Mouse (Mus musculus): ENCODE measurements around the gene Necab2.

Necab2 gene

DNA sequence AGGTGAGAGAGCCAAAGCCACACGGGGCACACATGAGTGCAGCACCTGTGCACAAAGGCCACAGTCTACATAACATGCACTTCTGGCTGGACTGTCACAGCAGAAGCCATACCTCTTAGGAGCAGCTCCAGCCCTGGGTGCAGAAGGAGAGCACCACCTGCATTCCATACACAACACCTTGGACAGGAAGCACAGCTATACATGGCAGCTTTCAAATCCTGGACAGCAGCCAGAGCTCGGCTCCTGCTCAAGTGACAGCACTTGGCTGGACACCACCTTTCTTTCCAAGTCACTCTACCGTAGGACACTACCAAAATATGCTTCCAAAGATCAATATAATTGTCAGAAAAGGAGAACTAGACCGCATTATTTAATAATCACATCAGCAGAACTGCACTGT lies 66.9 kb downstream of the Necab2 start:
- in situ Hi-C loops (cut with MboI, MseI) = no loop called here

DNA sequence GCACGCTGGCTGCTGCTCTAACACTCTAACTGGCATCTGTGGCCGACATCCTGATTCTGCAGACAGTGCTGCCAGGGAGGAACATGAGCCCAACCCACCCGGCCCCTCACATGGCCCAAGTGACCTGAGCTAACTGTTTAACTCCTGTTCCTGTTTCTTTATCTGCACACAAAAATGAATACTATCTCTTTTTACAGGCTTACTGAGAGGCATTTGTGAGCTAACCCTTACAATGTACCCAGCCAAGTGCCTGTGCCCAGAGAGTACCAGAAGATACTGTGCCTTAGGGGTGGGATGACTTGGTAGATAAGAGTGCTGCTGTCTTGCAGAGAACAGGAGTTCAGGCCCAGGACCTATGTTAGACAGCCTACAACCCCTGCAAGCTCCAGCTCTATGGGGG lies 68.4 kb downstream of the Necab2 start:
- in situ Hi-C loops (cut with MboI, MseI) = no loop called here

DNA sequence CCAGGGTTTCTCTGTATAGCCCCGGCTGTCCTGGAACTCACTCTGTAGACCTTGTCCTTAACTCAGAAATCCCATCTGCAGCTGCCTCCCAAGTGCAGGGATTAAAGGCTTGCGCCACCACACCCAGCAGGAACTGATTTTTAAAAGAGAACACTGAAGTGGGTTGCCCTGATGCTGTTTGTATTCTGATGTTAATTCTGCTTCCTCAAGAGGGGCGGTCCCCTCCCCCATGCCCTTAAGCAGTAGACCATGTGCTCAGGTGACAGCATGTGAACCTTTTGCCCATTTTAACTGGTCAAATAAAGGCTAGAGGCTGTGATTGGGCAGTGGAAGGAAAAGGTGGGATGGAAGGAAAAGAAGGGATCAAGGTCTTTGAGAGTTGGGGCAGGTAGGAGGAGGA lies 69.2 kb downstream of the Necab2 start:
- in situ Hi-C loops (cut with MboI, MseI) = no loop called here

GRCm38 (mm10) chr8:119516674-119517073 lies 70.2 kb downstream of the Necab2 start:
- in situ Hi-C loops (cut with MboI, MseI) = no loop called here

DNA sequence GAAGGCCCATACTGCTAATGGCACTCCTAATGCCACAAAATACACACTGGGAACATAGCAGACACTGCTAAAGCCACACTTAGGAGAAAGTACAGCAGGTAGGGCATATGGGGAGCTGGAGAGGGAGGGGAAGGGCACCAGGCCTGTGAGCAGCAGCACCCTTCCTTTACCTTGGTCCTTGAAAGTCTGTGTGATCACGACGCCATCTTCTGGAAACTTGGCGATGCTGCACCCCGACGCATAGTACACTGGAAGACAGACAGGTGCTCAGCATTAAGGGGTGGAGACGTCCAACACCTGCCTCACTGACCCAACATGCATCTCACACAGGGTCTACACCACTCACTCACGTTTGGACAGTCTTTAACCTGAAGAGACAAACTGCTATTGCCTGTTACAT lies 73.6 kb downstream of the Necab2 start:
- in situ Hi-C loops (cut with MboI, MseI) = no loop called here
